Mouse (Mus musculus): ENCODE results near the gene Schip1.

- no peak for TF ChIP-seq CTCF (IDR thresholded peaks at IDR 0.05; ENCODE audit: low read depth)
- TF ChIP-seq EP300 (optimal IDR thresholded peaks at IDR 0.05), result no peak
Measured at GRCm38 (mm10) chr3:68667852-68668251, 603.2 kb downstream of the Schip1 start.

Data from stomach, postnatal 0 days (tissue).